Mouse (Mus musculus) olfactory bulb, adult 2 months (tissue): Measurements from ENCODE around the gene Fdxacb1. TPM values are rescaled to one million over a fixed set of nuclear protein-coding genes. Genes with fewer than 3 reads are reported as not detected.

Experiments used
- H3K27ac ChIP-seq: fragments of 200-500 bp; 2 replicates; pipeline ENCODE4 v1.5.1; 2012; ENCODE audit warnings: low read depth, low read length; ENCODE audit not compliant: insufficient read depth
- H3K4me1 ChIP-seq: fragments of 200-500 bp; 2 replicates; pipeline ENCODE4 v1.6.1; 2012; ENCODE audit warnings: low read length; ENCODE audit not compliant: control insufficient read depth, insufficient read depth
- H3K4me3 ChIP-seq: fragments of 200-500 bp; 2 replicates; pipeline ENCODE4 v1.5.1; 2012; ENCODE audit warnings: mild to moderate bottlenecking, low read depth, low read length, moderate library complexity; ENCODE audit not compliant: insufficient read depth
- CTCF ChIP-seq: fragments of 200-500 bp; IDR thresholded peaks from 2 replicates; pipeline ENCODE4 v1.5.1; 2012; ENCODE audit warnings: low read depth, mild to moderate bottlenecking, low read length, moderate library complexity; ENCODE audit not compliant: insufficient read depth
- POLR2A ChIP-seq: fragments of 200-500 bp; IDR thresholded peaks from 2 replicates; pipeline ENCODE4 v1.6.1; 2012; ENCODE audit warnings: mild to moderate bottlenecking, low read depth, low read length, moderate library complexity; ENCODE audit not compliant: insufficient read depth
- WGBS: fragments of 180-500 bp; shearing (Covaris S2); methylation state at CpG from one replicate; pipeline ENCODE4 v1.1.7; 2018; 5-methylcytosine and 5-hydroxymethylcytosine counted together
- polyA plus RNA-seq: library from polyadenylated mRNA; stranded (reverse); fragments of >200 nt; gene quantifications from 2 replicates; pipeline ENCODE4 v1.2.4, GENCODE M21; 2012; ENCODE audit warnings: low replicate concordance; ENCODE audit not compliant: missing spikeins, insufficient read depth, insufficient read length

Fdxacb1 gene
- polyA plus RNA-seq, 1 experiment: not detected

DNA sequence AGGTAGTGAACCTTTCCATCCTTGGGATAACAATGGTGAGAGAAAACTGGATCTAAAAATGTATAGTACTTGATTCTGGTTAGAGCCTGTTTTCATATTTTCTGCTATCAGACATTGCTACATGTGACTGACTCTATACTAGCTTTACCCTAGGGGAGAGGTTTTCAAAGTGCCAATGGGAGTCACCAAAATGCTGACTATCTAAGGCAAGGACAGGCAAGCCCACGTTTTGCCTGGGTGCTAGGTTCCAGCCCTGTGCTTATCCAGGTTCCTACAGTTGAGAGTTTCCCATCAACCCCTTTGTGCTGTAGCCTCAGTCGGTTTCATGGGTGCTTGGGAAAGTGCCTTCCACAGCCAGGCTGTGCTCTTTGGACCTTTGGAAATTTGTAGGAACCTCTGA is 43.7 kb downstream of the Fdxacb1 start:
- WGBS: 83% methylated on average over 2 of the region's 2 CpGs
- Histone ChIP-seq H3K4me1 (peaks cover 7% of the 10 kb centered on the region), H3K4me3 (no peak overlapping the region), H3K27ac (no peak overlapping the region)
- no peak for TF ChIP-seq POLR2A
- no peak for TF ChIP-seq CTCF

- Histone ChIP-seq H3K27ac (no peak overlapping the region), H3K4me1 (peaks cover 7% of the 10 kb centered on the region), H3K4me3 (no peak overlapping the region)
- WGBS: 94% methylated on average over 5 of the region's 5 CpGs
- TF ChIP-seq CTCF: no peak
- no peak for TF ChIP-seq POLR2A
Measured at GRCm38 (mm10) chr9:50813796-50814195, 45.8 kb downstream of the Fdxacb1 start.

DNA sequence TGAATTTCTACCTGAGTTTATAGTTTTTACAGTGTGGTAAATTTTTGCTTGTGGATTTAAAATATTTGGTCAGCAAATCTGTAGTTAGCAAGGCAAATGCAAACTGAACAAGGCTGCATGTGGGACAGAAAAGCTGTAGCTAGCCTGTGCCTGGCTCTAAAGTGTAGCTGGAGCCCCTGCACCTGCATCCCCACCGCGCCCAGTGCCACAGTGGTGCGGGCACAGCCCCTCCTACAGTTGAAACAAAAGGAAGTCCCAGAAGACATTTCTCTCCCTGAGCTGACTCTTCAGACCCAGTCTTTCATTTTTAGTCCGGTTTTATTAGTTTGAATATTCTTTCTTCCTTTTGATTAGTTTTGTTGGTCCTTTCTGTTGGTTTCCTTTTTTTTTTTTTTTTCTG is 47.6 kb downstream of the Fdxacb1 start:
- H3K4me1 ChIP-seq: peaks cover 3% of the 10 kb centered on the region; the same call in 1 of the 2 replicates
- no peak overlapping the region for H3K27ac ChIP-seq
- 94% methylated on average over 4 of the region's 4 CpGs for WGBS
- H3K4me3 ChIP-seq: no peak overlapping the region
- TF ChIP-seq CTCF: no peak
- no peak for TF ChIP-seq POLR2A

GRCm38 (mm10) chr9:50816512-50816911 is 48.5 kb downstream of the Fdxacb1 start:
- peaks cover 3% of the 10 kb centered on the region; the same call in 1 of the 2 replicates for H3K4me1 ChIP-seq
- 98% methylated on average over 1 of the region's 1 CpGs for WGBS
- H3K4me3 ChIP-seq: no peak overlapping the region
- TF ChIP-seq POLR2A (no peak), CTCF (no peak)
- no peak overlapping the region for H3K27ac ChIP-seq

DNA sequence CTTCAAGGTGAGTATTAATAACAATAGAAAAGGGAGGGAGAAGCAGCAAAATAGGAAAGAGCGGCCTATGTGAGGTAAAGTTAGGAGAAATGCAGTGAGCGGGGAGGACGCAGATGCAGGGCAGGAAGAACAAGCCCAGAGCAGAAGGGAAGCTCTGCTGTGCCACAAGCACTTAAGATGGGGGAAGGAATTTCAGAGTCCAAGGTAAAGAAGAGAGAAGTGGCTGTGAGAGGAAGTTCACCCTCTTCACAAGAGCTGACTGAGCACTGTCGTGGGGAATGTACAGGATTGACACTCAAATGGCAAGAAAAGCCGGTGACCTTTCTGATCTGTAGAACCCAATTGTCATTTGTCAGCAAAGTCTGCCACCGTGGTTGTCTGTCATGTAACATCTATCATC is 50.0 kb downstream of the Fdxacb1 start:
- H3K4me3 ChIP-seq: no peak overlapping the region
- WGBS: 96% methylated on average over 6 of the region's 6 CpGs
- no peak overlapping the region for H3K27ac ChIP-seq
- TF ChIP-seq POLR2A (no peak), CTCF (no peak)
- no peaks in the 10 kb centered on the region for H3K4me1 ChIP-seq

- no peak for TF ChIP-seq POLR2A
- no peak for TF ChIP-seq CTCF
- Histone ChIP-seq H3K4me1 (no peaks in the 10 kb centered on the region), H3K27ac (no peak overlapping the region), H3K4me3 (no peak overlapping the region)
- 88% methylated on average over 6 of the region's 6 CpGs for WGBS
Measured at GRCm38 (mm10) chr9:50819716-50820115, 51.7 kb downstream of the Fdxacb1 start.

GRCm38 (mm10) chr9:50821651-50822050 is 53.6 kb downstream of the Fdxacb1 start:
- no peak for TF ChIP-seq POLR2A
- TF ChIP-seq CTCF: no peak
- WGBS: 85% methylated on average over 6 of the region's 6 CpGs
- no peaks in the 10 kb centered on the region for H3K4me1 ChIP-seq
- H3K4me3 ChIP-seq: no peak overlapping the region
- H3K27ac ChIP-seq: no peak overlapping the region

- Histone ChIP-seq H3K27ac (no peak overlapping the region), H3K4me3 (no peak overlapping the region), H3K4me1 (no peaks in the 10 kb centered on the region)
- 92% methylated on average over 5 of the region's 5 CpGs for WGBS
- TF ChIP-seq POLR2A: no peak
- no peak for TF ChIP-seq CTCF
Measured at GRCm38 (mm10) chr9:50822216-50822615, 54.2 kb downstream of the Fdxacb1 start.

Other genes starting within 250 kb of the Fdxacb1 start
- gene Pts, start 239.5 kb upstream of the Fdxacb1 start, polyA plus RNA-seq: not detected in 2 replicates
- not detected in 2 replicates for gene Il18, start 213.4 kb upstream of the Fdxacb1 start, polyA plus RNA-seq
- gene Bco2, start 213.1 kb upstream of the Fdxacb1 start, polyA plus RNA-seq: not detected in 2 replicates
- gene Tex12, start 206.9 kb upstream of the Fdxacb1 start, polyA plus RNA-seq: not detected in 2 replicates
- gene Sdhd, start 164.4 kb upstream of the Fdxacb1 start, polyA plus RNA-seq: not detected in 2 replicates
- gene Timm8b, start 164.3 kb upstream of the Fdxacb1 start, polyA plus RNA-seq: not detected in 2 replicates
- gene Pih1d2, start 150.9 kb upstream of the Fdxacb1 start, polyA plus RNA-seq: not detected in 2 replicates
- not detected in 2 replicates for gene Nkapd1, start 150.8 kb upstream of the Fdxacb1 start, polyA plus RNA-seq
- gene Dlat, start 108.5 kb upstream of the Fdxacb1 start, polyA plus RNA-seq: not detected in 2 replicates
- not detected in 2 replicates for gene Dixdc1, start 28.7 kb upstream of the Fdxacb1 start, polyA plus RNA-seq
- gene 2310030G06Rik, start 21.7 kb upstream of the Fdxacb1 start, polyA plus RNA-seq: not detected in 2 replicates
- gene Cryab, start 16.9 kb upstream of the Fdxacb1 start, polyA plus RNA-seq: not detected in 2 replicates
- gene Hspb2, start 15.9 kb upstream of the Fdxacb1 start, polyA plus RNA-seq: not detected in 2 replicates
- not detected in 2 replicates for gene Alg9, start 6.8 kb downstream of the Fdxacb1 start, polyA plus RNA-seq
- gene 1110032A03Rik, start 7.3 kb downstream of the Fdxacb1 start, polyA plus RNA-seq: not detected in 2 replicates
- gene Ppp2r1b, start 77.1 kb downstream of the Fdxacb1 start, polyA plus RNA-seq: not detected in 2 replicates
- not detected in 2 replicates for gene Sik2, start 240.8 kb downstream of the Fdxacb1 start, polyA plus RNA-seq